16 mouse cellular contexts compared by ENCODE assay signal in genomic region chr14:30557730-30558129, GRCm38 (mm10). TPM values are rescaled to one million over a fixed set of nuclear protein-coding genes. Genes with fewer than 3 reads are reported as not detected.
DNase-seq lines count a peak whose midpoint lies in the region; ATAC-seq lines count a peak whose summit lies in the region.
"Had no signal": no experiment of that assay in that cellular context is flagged by ENCODE, and none has a peak within 500 bp of the region (broad histone marks: within the 10 kb centered on the region; RNA-seq: fewer than 3 reads in every experiment).

No protein-coding gene starts in this region.

- H3K36me3 ChIP-seq in embryonic facial prominence, embryonic 14.5 days (ENCODE audit: control insufficient read depth, insufficient read depth, low read length): peaks cover 63% of the 10 kb centered on the region
- H3K36me3 ChIP-seq in embryonic facial prominence, embryonic 10.5 days (replicated peaks): peaks cover 97% of the 10 kb centered on the region
- H3K36me3 ChIP-seq in kidney, embryonic 15.5 days: peaks cover 84% of the 10 kb centered on the region
- peaks cover 27% of the 10 kb centered on the region for H3K36me3 ChIP-seq in lung, embryonic 16.5 days (ENCODE audit: control insufficient read depth, insufficient read depth, low read length)

- no peaks in the 10 kb centered on the region for H3K9me3 ChIP-seq in embryonic facial prominence, embryonic 14.5 days (ENCODE audit: control insufficient read depth, low read length)
- H3K9me3 ChIP-seq in embryonic facial prominence, embryonic 10.5 days: no peaks in the 10 kb centered on the region; the same call in 1 of the 2 replicates
- H3K9me3 ChIP-seq in kidney, embryonic 15.5 days (replicated peaks): no peaks in the 10 kb centered on the region
- no peaks in the 10 kb centered on the region for H3K9me3 ChIP-seq in lung, embryonic 16.5 days (ENCODE audit: control insufficient read depth, low read length)
- H3K9me3 ChIP-seq: intestine, embryonic 15.5 days; midbrain, embryonic 12.5 days; neural tube, embryonic 15.5 days had no signal

- no peak overlapping the region for H3K4me3 ChIP-seq in embryonic facial prominence, embryonic 14.5 days (ENCODE audit: low read depth, low read length)
- no peak overlapping the region for H3K4me3 ChIP-seq in embryonic facial prominence, embryonic 10.5 days
- H3K4me3 ChIP-seq in kidney, embryonic 15.5 days (replicated peaks): no peak overlapping the region
- no peak overlapping the region for H3K4me3 ChIP-seq in lung, embryonic 16.5 days (ENCODE audit: low read length)
- H3K4me3 ChIP-seq: intestine, embryonic 15.5 days; limb, embryonic 13.5 days; midbrain, embryonic 12.5 days; neural tube, embryonic 15.5 days had no signal

- 0 out of 2 replicates have a peak overlapping the region, but pooled peaks have one; percentile 17 for H3K27ac ChIP-seq in embryonic facial prominence, embryonic 14.5 days (replicated peaks; ENCODE audit: low read depth, low read length)
- no peak overlapping the region for H3K27ac ChIP-seq in embryonic facial prominence, embryonic 10.5 days (replicated peaks)
- H3K27ac ChIP-seq in kidney, embryonic 15.5 days: peak overlapping the region; percentile 75; the same call in 1 of the 2 replicates
- H3K27ac ChIP-seq in lung, embryonic 16.5 days (ENCODE audit: low read length): peak overlapping the region; percentile 58
- H3K27ac ChIP-seq: intestine, embryonic 15.5 days; limb, embryonic 13.5 days; macrophage; midbrain, embryonic 12.5 days; neural tube, embryonic 15.5 days had no signal

- 72% methylated on average over 9 of the region's 9 CpGs for WGBS in embryonic facial prominence, embryonic 14.5 days
- 79% methylated on average over 9 of the region's 9 CpGs for WGBS in embryonic facial prominence, embryonic 10.5 days
- WGBS in kidney, embryonic 15.5 days: 58% methylated on average over 9 of the region's 9 CpGs
- WGBS in lung, embryonic 16.5 days: 68% methylated on average over 9 of the region's 9 CpGs

- H3K27me3 ChIP-seq in embryonic facial prominence, embryonic 14.5 days (replicated peaks; ENCODE audit: control insufficient read depth, insufficient read depth, low read length): no peaks in the 10 kb centered on the region
- no peaks in the 10 kb centered on the region for H3K27me3 ChIP-seq in embryonic facial prominence, embryonic 10.5 days (replicated peaks; ENCODE audit: low read depth, poor library complexity, severe bottlenecking)
- no peaks in the 10 kb centered on the region for H3K27me3 ChIP-seq in kidney, embryonic 15.5 days
- no peaks in the 10 kb centered on the region for H3K27me3 ChIP-seq in lung, embryonic 16.5 days (ENCODE audit: control insufficient read depth, insufficient read depth, low read depth, low read length)
- H3K27me3 ChIP-seq: intestine, embryonic 15.5 days; limb, embryonic 13.5 days; midbrain, embryonic 12.5 days; neural tube, embryonic 15.5 days had no signal

- H3K4me2 ChIP-seq in embryonic facial prominence, embryonic 14.5 days (ENCODE audit: low read depth, low read length): no peak overlapping the region
- no peak overlapping the region for H3K4me2 ChIP-seq in kidney, embryonic 15.5 days
- H3K4me2 ChIP-seq in lung, embryonic 16.5 days (ENCODE audit: low read depth, low read length): no peak overlapping the region
- H3K4me2 ChIP-seq: intestine, embryonic 15.5 days; limb, embryonic 13.5 days; midbrain, embryonic 12.5 days; neural tube, embryonic 15.5 days had no signal

- no peaks in the 10 kb centered on the region for H3K4me1 ChIP-seq in embryonic facial prominence, embryonic 14.5 days (ENCODE audit: control insufficient read depth, insufficient read depth, low read length)
- H3K4me1 ChIP-seq in embryonic facial prominence, embryonic 10.5 days: peaks cover 2% of the 10 kb centered on the region; the same call in 1 of the 2 replicates
- H3K4me1 ChIP-seq in kidney, embryonic 15.5 days: peaks cover 30% of the 10 kb centered on the region
- peaks cover 9% of the 10 kb centered on the region for H3K4me1 ChIP-seq in lung, embryonic 16.5 days (replicated peaks; ENCODE audit: control insufficient read depth, insufficient read depth, low read length)
- H3K4me1 ChIP-seq: limb, embryonic 13.5 days had no signal

- no peak overlapping the region for H3K9ac ChIP-seq in embryonic facial prominence, embryonic 14.5 days (ENCODE audit: low read depth, low read length)
- H3K9ac ChIP-seq in kidney, embryonic 15.5 days: no peak overlapping the region
- no peak overlapping the region for H3K9ac ChIP-seq in lung, embryonic 16.5 days (ENCODE audit: low read length)
- H3K9ac ChIP-seq: intestine, embryonic 15.5 days; limb, embryonic 13.5 days; midbrain, embryonic 12.5 days; neural tube, embryonic 15.5 days had no signal

- DNase-seq in embryonic facial prominence, embryonic 14.5 days (ENCODE audit: low spot score): peak; percentile 29
- no peak for DNase-seq in embryonic facial prominence, embryonic 10.5 days (ENCODE audit: low spot score)
- DNase-seq in kidney, postnatal 14 days: no peak
- no peak for DNase-seq in lung, postnatal 25 days (ENCODE audit: low spot score)
- no peak for DNase-seq in embryo, embryonic 10 days (ENCODE audit: low spot score)
- DNase-seq: B cell, adult 2 months; cerebellum, adult 9-11 months; thymus, postnatal 36 days had no signal

- no peak for ATAC-seq in embryonic facial prominence, embryonic 14.5 days (ENCODE audit: low read depth)
- ATAC-seq in kidney, embryonic 15.5 days (replicated peaks; ENCODE audit: low FRiP score): no peak
- 0 out of 2 replicates have a peak, but pooled peaks have one; percentile 37 for ATAC-seq in lung, embryonic 16.5 days (ENCODE audit: low read depth)
- ATAC-seq: forebrain, embryonic 16.5 days; intestine, embryonic 15.5 days had no signal

RNA-seq across cellular contexts. Expression of gene Tkt, which starts 9.6 kb away (rescaled TPM):
- 91.9 and 110 TPM in 2 replicates for polyA plus RNA-seq in embryonic facial prominence, embryonic 14.5 days (2014; fragmentation: Nextera tagmentation; extraction: Ambion mirVana)
- polyA plus RNA-seq in embryonic facial prominence, embryonic 10.5 days (2016; fragmentation: Nextera tagmentation; extraction: Ambion mirVana): 316 and 334 TPM in 2 replicates
- polyA plus RNA-seq in kidney, embryonic 15.5 days (2015; fragmentation: Nextera tagmentation; extraction: Ambion mirVana): 275 and 297 TPM in 2 replicates
- 244 and 251 TPM in 2 replicates for polyA plus RNA-seq in lung, embryonic 16.5 days (2015; fragmentation: Nextera tagmentation; extraction: Ambion mirVana)
